18 mouse cellular contexts compared by ENCODE assay signal in the genomic region with DNA sequence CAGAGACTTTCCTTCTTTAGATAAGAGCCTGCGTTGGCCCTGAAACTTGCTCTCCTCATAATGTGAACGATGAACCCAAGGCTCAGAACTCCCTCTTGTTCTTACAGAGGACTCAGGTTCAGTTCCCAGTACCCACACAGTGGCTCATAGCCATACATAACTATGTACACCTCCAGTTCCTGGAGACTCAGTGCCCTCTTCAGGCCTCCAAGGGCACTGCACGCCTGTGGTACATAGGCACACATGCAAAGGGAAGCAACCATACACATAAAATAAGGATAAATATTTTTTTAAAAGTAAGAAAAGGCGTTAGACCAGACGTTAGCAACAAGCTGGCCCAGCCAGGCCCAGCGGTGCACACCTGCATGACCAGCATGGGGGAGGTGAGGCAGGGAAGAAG. TPM values are rescaled to one million over a fixed set of nuclear protein-coding genes. Genes with fewer than 3 reads are reported as not detected.
DNase-seq lines count a peak whose midpoint lies in the region; ATAC-seq and TF ChIP-seq lines count a peak whose summit lies in the region.
"Had no signal": no experiment of that assay in that cellular context is flagged by ENCODE, and none has a peak within 500 bp of the region (broad histone marks: within the 10 kb centered on the region; RNA-seq: fewer than 3 reads in every experiment).

No protein-coding gene starts in this region.

- WGBS in hindbrain, embryonic 11.5 days = 92% methylated on average over 6 of the region's 6 CpGs
- 93% methylated on average over 6 of the region's 6 CpGs for WGBS in hindbrain, embryonic 16.5 days
- 95% methylated on average over 6 of the region's 6 CpGs for WGBS in lung, embryonic 14.5 days

- H3K4me3 ChIP-seq in hindbrain, embryonic 11.5 days (ENCODE audit: low read depth, low read length) = no peak overlapping the region
- H3K4me3 ChIP-seq in hindbrain, embryonic 16.5 days (ENCODE audit: low read length) = no peak overlapping the region
- H3K4me3 ChIP-seq in lung, embryonic 14.5 days (ENCODE audit: low read depth, low read length) = no peak overlapping the region
- H3K4me3 ChIP-seq in E14TG2a.4 (replicated peaks; ENCODE audit: low read length) = no peak overlapping the region
- H3K4me3 ChIP-seq: embryonic facial prominence, embryonic 15.5 days; forebrain, embryonic 13.5 days; limb, embryonic 10.5 days; stomach, embryonic 15.5 days had no signal

- DNase-seq in hindbrain, embryonic 11.5 days (ENCODE audit: low spot score) = peak; percentile 7
- no peak for DNase-seq in lung, embryonic 14.5 days
- no peak for DNase-seq in lung, adult 18-20 months
- DNase-seq in brain, embryonic 14.5 days (ENCODE audit: low read depth) = no peak
- DNase-seq in ovary, postnatal 10 days (ENCODE audit: low spot score) = no peak
- no peak for DNase-seq in right cerebral cortex, postnatal 36 days (ENCODE audit: low spot score in 2 of 2)
- DNase-seq: adrenal gland, postnatal 25 days; heart, postnatal 14 days; kidney, postnatal 25 days had no signal

- no peak overlapping the region for H3K27ac ChIP-seq in hindbrain, embryonic 11.5 days (ENCODE audit: low read depth, low read length)
- H3K27ac ChIP-seq in hindbrain, embryonic 16.5 days (ENCODE audit: low read depth, low read length) = no peak overlapping the region
- no peak overlapping the region for H3K27ac ChIP-seq in lung, embryonic 14.5 days (ENCODE audit: low read depth)
- H3K27ac ChIP-seq: embryonic facial prominence, embryonic 15.5 days; forebrain, embryonic 13.5 days; limb, embryonic 10.5 days; stomach, embryonic 15.5 days had no signal

- no peak overlapping the region for H3K4me2 ChIP-seq in hindbrain, embryonic 11.5 days (replicated peaks; ENCODE audit: low read depth, low read length)
- H3K4me2 ChIP-seq in hindbrain, embryonic 16.5 days (ENCODE audit: low read length) = no peak overlapping the region
- no peak overlapping the region for H3K4me2 ChIP-seq in lung, embryonic 14.5 days
- H3K4me2 ChIP-seq: embryonic facial prominence, embryonic 15.5 days; forebrain, embryonic 13.5 days; midbrain, embryonic 11.5 days; stomach, embryonic 15.5 days had no signal

- peak; percentile 34 for TF ChIP-seq CTCF in lung, embryonic 14.5 days (IDR thresholded peaks at IDR 0.05; ENCODE audit: low read depth)
- TF ChIP-seq CTCF in E14TG2a.4 (conservative IDR thresholded peaks at IDR 0.05; ENCODE audit: low read length) = peak; percentile 78
- TF ChIP-seq CTCF in brain, embryonic 14.5 days (IDR thresholded peaks at IDR 0.05; ENCODE audit: borderline replicate concordance, extremely low read depth, insufficient read depth, insufficient read length) = peak; percentile 24; the same call in 1 of the 2 replicates

- ATAC-seq in hindbrain, embryonic 11.5 days (ENCODE audit: low FRiP score) = no peak
- ATAC-seq in hindbrain, embryonic 16.5 days = no peak
- no peak for ATAC-seq in lung, embryonic 14.5 days (ENCODE audit: insufficient read depth)
- ATAC-seq: forebrain, embryonic 13.5 days; inflammation-experienced regulatory T-cells, adult 6 months had no signal

- no peak overlapping the region for H3K9ac ChIP-seq in hindbrain, embryonic 11.5 days (ENCODE audit: low read depth, low read length)
- no peak overlapping the region for H3K9ac ChIP-seq in hindbrain, embryonic 16.5 days (ENCODE audit: low read depth, low read length)
- no peak overlapping the region for H3K9ac ChIP-seq in lung, embryonic 14.5 days
- H3K9ac ChIP-seq: embryonic facial prominence, embryonic 15.5 days; forebrain, embryonic 13.5 days; stomach, embryonic 15.5 days had no signal

- TF ChIP-seq POLR2A in brain, embryonic 14.5 days (IDR thresholded peaks at IDR 0.05; ENCODE audit: borderline replicate concordance, extremely low read depth, insufficient read depth, insufficient read length, poor library complexity, severe bottlenecking) = no peak

- H3K9me3 ChIP-seq in hindbrain, embryonic 11.5 days (ENCODE audit: control insufficient read depth, low read length) = no peaks in the 10 kb centered on the region
- H3K9me3 ChIP-seq in hindbrain, embryonic 16.5 days (ENCODE audit: control insufficient read depth, low read length) = no peaks in the 10 kb centered on the region
- H3K9me3 ChIP-seq in lung, embryonic 14.5 days (ENCODE audit: low read depth, low read length) = no peaks in the 10 kb centered on the region
- H3K9me3 ChIP-seq in E14TG2a.4 (ENCODE audit: low read length) = no peaks in the 10 kb centered on the region
- H3K9me3 ChIP-seq: embryonic facial prominence, embryonic 15.5 days; forebrain, embryonic 13.5 days; limb, embryonic 10.5 days; stomach, embryonic 15.5 days had no signal

- H3K27me3 ChIP-seq in hindbrain, embryonic 11.5 days (ENCODE audit: control insufficient read depth, insufficient read depth, low read length) = no peaks in the 10 kb centered on the region
- no peaks in the 10 kb centered on the region for H3K27me3 ChIP-seq in hindbrain, embryonic 16.5 days (replicated peaks; ENCODE audit: control insufficient read depth, insufficient read depth, low read length)
- no peaks in the 10 kb centered on the region for H3K27me3 ChIP-seq in lung, embryonic 14.5 days (ENCODE audit: insufficient read depth, low read length)
- no peaks in the 10 kb centered on the region for H3K27me3 ChIP-seq in E14TG2a.4 (ENCODE audit: insufficient read depth, low read length)
- H3K27me3 ChIP-seq: embryonic facial prominence, embryonic 15.5 days; forebrain, embryonic 13.5 days; stomach, embryonic 15.5 days had no signal

- H3K36me3 ChIP-seq in hindbrain, embryonic 11.5 days (ENCODE audit: control insufficient read depth, insufficient read depth, low read length) = peaks cover 6% of the 10 kb centered on the region
- H3K36me3 ChIP-seq in hindbrain, embryonic 16.5 days (ENCODE audit: control insufficient read depth, insufficient read depth, low read length) = peaks cover 11% of the 10 kb centered on the region
- peaks cover 64% of the 10 kb centered on the region for H3K36me3 ChIP-seq in lung, embryonic 14.5 days (ENCODE audit: insufficient read depth)
- peaks cover 98% of the 10 kb centered on the region for H3K36me3 ChIP-seq in E14TG2a.4 (ENCODE audit: insufficient read depth, low read length)

- no peaks in the 10 kb centered on the region for H3K4me1 ChIP-seq in hindbrain, embryonic 11.5 days (replicated peaks; ENCODE audit: control insufficient read depth, insufficient read depth, low read length)
- H3K4me1 ChIP-seq in hindbrain, embryonic 16.5 days (ENCODE audit: control insufficient read depth, insufficient read depth, low read depth, low read length) = no peaks in the 10 kb centered on the region
- no peaks in the 10 kb centered on the region for H3K4me1 ChIP-seq in lung, embryonic 14.5 days (ENCODE audit: insufficient read depth)
- peaks cover 16% of the 10 kb centered on the region for H3K4me1 ChIP-seq in E14TG2a.4 (replicated peaks; ENCODE audit: low read depth, low read length)
- H3K4me1 ChIP-seq: embryonic facial prominence, embryonic 15.5 days; forebrain, embryonic 13.5 days; limb, embryonic 10.5 days; stomach, embryonic 15.5 days had no signal

RNA-seq across cellular contexts. Expression of a gene that starts 10.1 kb away (rescaled TPM):
- 79.3 and 85.1 TPM in 2 replicates for polyA plus RNA-seq in hindbrain, embryonic 11.5 days (2014; fragmentation: Nextera tagmentation; extraction: Ambion mirVana)
- 81.0 and 85.4 TPM in 2 replicates for polyA plus RNA-seq in hindbrain, embryonic 16.5 days (2015; fragmentation: Nextera tagmentation; extraction: Ambion mirVana)
- polyA plus RNA-seq in lung, embryonic 14.5 days (2014; fragmentation: Nextera tagmentation; extraction: Ambion mirVana) = 70.6 and 76.8 TPM in 2 replicates
- 33.0 and 38.7 TPM in 2 replicates for polyA plus RNA-seq in brain, embryonic 14.5 days (2012; rRNA removed)

RNA-seq across cellular contexts. Expression of a gene that starts 10.3 kb away (rescaled TPM):
- 190 and 204 TPM in 2 replicates for polyA plus RNA-seq in hindbrain, embryonic 11.5 days (2014; fragmentation: Nextera tagmentation; extraction: Ambion mirVana)
- polyA plus RNA-seq in hindbrain, embryonic 16.5 days (2015; fragmentation: Nextera tagmentation; extraction: Ambion mirVana) = 81.1 and 90.0 TPM in 2 replicates
- 186 and 199 TPM in 2 replicates for polyA plus RNA-seq in lung, embryonic 14.5 days (2014; fragmentation: Nextera tagmentation; extraction: Ambion mirVana)
- polyA plus RNA-seq in brain, embryonic 14.5 days (2012; rRNA removed) = 81.4 and 113 TPM in 2 replicates

RNA-seq across cellular contexts. Expression of a gene that starts 41.2 kb away (rescaled TPM):
- not detected in 2 replicates for polyA plus RNA-seq in hindbrain, embryonic 11.5 days (2014; fragmentation: Nextera tagmentation; extraction: Ambion mirVana)
- 1.2 and 1.8 TPM in 2 replicates for polyA plus RNA-seq in hindbrain, embryonic 16.5 days (2015; fragmentation: Nextera tagmentation; extraction: Ambion mirVana)
- polyA plus RNA-seq in lung, embryonic 14.5 days (2014; fragmentation: Nextera tagmentation; extraction: Ambion mirVana) = not detected in 2 replicates
- polyA plus RNA-seq in brain, embryonic 14.5 days (2012; rRNA removed) = 0.54 and 0.78 TPM in 2 replicates
- polyA plus RNA-seq: inflammation-experienced regulatory T-cells, adult 6 months; limb, embryonic 10.5 days; lung, embryonic 16.5 days; midbrain, embryonic 11.5 days; stomach, embryonic 15.5 days had no signal

RNA-seq across cellular contexts. Expression of a gene that starts 41.3 kb away (rescaled TPM):
- polyA plus RNA-seq in hindbrain, embryonic 11.5 days (2014; fragmentation: Nextera tagmentation; extraction: Ambion mirVana) = 27.7 and 29.4 TPM in 2 replicates
- 291 and 339 TPM in 2 replicates for polyA plus RNA-seq in hindbrain, embryonic 16.5 days (2015; fragmentation: Nextera tagmentation; extraction: Ambion mirVana)
- 4.7 and 28.1 TPM in 2 replicates for polyA plus RNA-seq in lung, embryonic 14.5 days (2014; fragmentation: Nextera tagmentation; extraction: Ambion mirVana)
- 105 and 126 TPM in 2 replicates for polyA plus RNA-seq in brain, embryonic 14.5 days (2012; rRNA removed)

Comparison
In these comparisons a context has a peak if more than half of its experiments do, and no peak if none do; other contexts are left out.
1. CTCF ChIP-seq: peak in every context shown above with its lines; median percentile 78 in E14TG2a.4; 34 in lung, embryonic 14.5 days; 24 in brain, embryonic 14.5 days.